Mouse (Mus musculus): ENCODE measurements around the gene Pofut2. TPM values are rescaled to one million over a fixed set of nuclear protein-coding genes. Genes with fewer than 3 reads are reported as not detected.
A peak's percentile ranks its signal among the peaks of the same experiment; 100 is the strongest.

Gene Pofut2
- polyA plus RNA-seq (2012; rRNA removed), result 24.1 and 30.4 TPM in 2 replicates

- under 1% methylated on average over 81 of the region's 81 CpGs for WGBS
- Histone ChIP-seq H3K4me3 (ENCODE audit: low read depth, low read length) (peak within 1 kb of the TSS; percentile 73), H3K36me3 (ENCODE audit: control insufficient read depth, insufficient read depth, low read length) (peaks cover 15% of the 10 kb centered on the region), H3K27me3 (ENCODE audit: control insufficient read depth, insufficient read depth, low read length) (no peaks in the 10 kb centered on the region), H3K4me1 (ENCODE audit: control insufficient read depth, insufficient read depth, insufficient read length, low read length) (peaks cover 7% of the 10 kb centered on the region), H3K27ac (ENCODE audit: insufficient read depth, low read depth, low read length) (peak within 1 kb of the TSS; percentile 43; the same call in 1 of the 2 replicates)
- TF ChIP-seq CTCF (IDR thresholded peaks at IDR 0.05; ENCODE audit: extremely low read depth, insufficient read length, insufficient replicate concordance, low read depth, low read length), result no peak
- peak; percentile 85 for TF ChIP-seq POLR2A (IDR thresholded peaks at IDR 0.05; ENCODE audit: low read depth, low read length)
Observed at GRCm38 (mm10) chr10:77258704-77259621, at the start of gene Pofut2. Gene Pofut2 (plus strand): TSS chr10:77259218.

DNA sequence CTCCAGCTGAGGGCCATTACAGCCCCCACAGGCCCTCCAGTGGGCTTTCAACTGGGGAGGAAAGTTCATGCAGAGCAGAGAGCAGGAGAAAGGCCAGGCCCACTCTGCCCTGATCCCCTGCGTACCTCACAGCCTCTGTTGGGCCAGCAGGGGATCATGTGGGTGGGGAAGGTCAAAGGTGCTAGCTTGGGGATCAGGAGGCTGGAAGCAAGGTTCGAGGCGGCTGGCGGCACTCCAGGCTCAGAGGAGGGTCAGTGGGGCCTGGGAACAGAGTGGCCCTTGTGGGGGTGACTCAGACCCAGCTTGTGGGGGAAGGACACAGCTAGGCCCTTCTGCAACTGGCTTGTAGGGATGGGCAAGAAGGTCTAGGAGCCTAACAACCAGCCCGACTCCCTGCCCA, 49.8 kb upstream of the Pofut2 start:
- no peak for TF ChIP-seq CTCF (IDR thresholded peaks at IDR 0.05; ENCODE audit: extremely low read depth, insufficient read length, insufficient replicate concordance, low read depth, low read length)
- TF ChIP-seq POLR2A (IDR thresholded peaks at IDR 0.05; ENCODE audit: low read depth, low read length), result no peak
- WGBS, result 73% methylated on average over 5 of the region's 5 CpGs
- H3K27ac ChIP-seq (ENCODE audit: insufficient read depth, low read depth, low read length), result no peak overlapping the region
- no peak overlapping the region for H3K4me3 ChIP-seq (ENCODE audit: low read depth, low read length)
- H3K27me3 ChIP-seq (ENCODE audit: control insufficient read depth, insufficient read depth, low read length), result no peaks in the 10 kb centered on the region
- peaks cover 19% of the 10 kb centered on the region; the same call in 1 of the 2 replicates for H3K4me1 ChIP-seq (ENCODE audit: control insufficient read depth, insufficient read depth, insufficient read length, low read length)
- H3K36me3 ChIP-seq (ENCODE audit: control insufficient read depth, insufficient read depth, low read length), result no peaks in the 10 kb centered on the region

DNA sequence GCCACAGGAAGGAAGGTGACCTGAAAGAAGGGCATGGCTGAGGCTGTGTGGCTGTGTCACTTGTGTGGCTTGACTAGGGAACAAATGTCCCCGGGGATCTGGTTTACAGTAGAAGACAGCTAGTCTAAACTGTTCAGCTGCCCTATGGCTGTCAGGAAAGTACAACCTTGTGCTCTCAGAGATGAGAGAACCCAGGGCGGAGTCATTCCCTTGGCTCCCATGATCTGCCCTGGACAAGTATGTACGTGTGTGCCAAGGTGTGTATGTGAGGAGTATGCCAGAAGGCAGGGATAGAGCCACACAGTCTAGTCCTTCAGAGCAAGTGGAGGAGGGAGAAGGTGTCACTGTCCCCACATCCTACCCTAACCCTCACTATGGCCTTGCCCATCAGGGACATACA, 48.4 kb upstream of the Pofut2 start:
- Histone ChIP-seq H3K4me3 (ENCODE audit: low read depth, low read length) (no peak overlapping the region), H3K4me1 (ENCODE audit: control insufficient read depth, insufficient read depth, insufficient read length, low read length) (peaks cover 19% of the 10 kb centered on the region; the same call in 1 of the 2 replicates), H3K27me3 (ENCODE audit: control insufficient read depth, insufficient read depth, low read length) (no peaks in the 10 kb centered on the region), H3K27ac (ENCODE audit: insufficient read depth, low read depth, low read length) (peak overlapping the region; percentile 61), H3K36me3 (ENCODE audit: control insufficient read depth, insufficient read depth, low read length) (no peaks in the 10 kb centered on the region)
- TF ChIP-seq CTCF (IDR thresholded peaks at IDR 0.05; ENCODE audit: extremely low read depth, insufficient read length, insufficient replicate concordance, low read depth, low read length) (no peak), POLR2A (IDR thresholded peaks at IDR 0.05; ENCODE audit: low read depth, low read length) (no peak)
- WGBS, result 84% methylated on average over 3 of the region's 3 CpGs

DNA sequence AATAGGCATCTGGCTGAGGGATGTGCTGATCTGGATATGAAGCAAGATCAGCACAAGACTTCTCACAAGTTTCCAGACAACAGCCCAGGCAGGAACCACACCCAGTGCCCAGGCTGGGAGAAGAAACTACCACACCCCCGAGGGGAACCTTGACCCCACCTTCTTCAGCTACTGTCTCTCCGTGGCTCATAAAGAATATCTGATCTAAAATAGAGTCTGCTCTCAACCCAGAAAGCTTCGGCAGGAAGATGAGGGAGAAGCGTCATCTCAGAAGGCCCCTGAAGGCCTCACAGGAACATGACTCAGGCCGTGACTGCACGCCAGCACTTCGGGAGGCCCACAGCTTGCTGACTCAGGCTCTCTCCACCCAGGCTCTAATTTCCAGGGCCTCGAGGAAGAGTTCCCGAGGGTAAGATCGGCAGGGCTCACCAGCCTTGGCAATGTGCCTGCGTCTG, 47.9 kb upstream of the Pofut2 start:
- H3K4me1 ChIP-seq (ENCODE audit: control insufficient read depth, insufficient read depth, insufficient read length, low read length), result peaks cover 19% of the 10 kb centered on the region; the same call in 1 of the 2 replicates

GRCm38 (mm10) chr10:77212354-77213120, 46.5 kb upstream of the Pofut2 start:
- TF ChIP-seq CTCF (IDR thresholded peaks at IDR 0.05; ENCODE audit: extremely low read depth, insufficient read length, insufficient replicate concordance, low read depth, low read length) (no peak), POLR2A (IDR thresholded peaks at IDR 0.05; ENCODE audit: low read depth, low read length) (no peak)
- Histone ChIP-seq H3K27me3 (ENCODE audit: control insufficient read depth, insufficient read depth, low read length) (no peaks in the 10 kb centered on the region), H3K4me3 (ENCODE audit: low read depth, low read length) (no peak overlapping the region), H3K4me1 (ENCODE audit: control insufficient read depth, insufficient read depth, insufficient read length, low read length) (peaks cover 24% of the 10 kb centered on the region; the same call in 1 of the 2 replicates), H3K36me3 (ENCODE audit: control insufficient read depth, insufficient read depth, low read length) (no peaks in the 10 kb centered on the region), H3K27ac (ENCODE audit: insufficient read depth, low read depth, low read length) (no peak overlapping the region)
- WGBS, result 92% methylated on average over 6 of the region's 6 CpGs

More for the DNA sequence above, 47.9 kb upstream of the Pofut2 start:
- Histone ChIP-seq H3K36me3 (ENCODE audit: control insufficient read depth, insufficient read depth, low read length) (no peaks in the 10 kb centered on the region), H3K4me3 (ENCODE audit: low read depth, low read length) (no peak overlapping the region), H3K27ac (ENCODE audit: insufficient read depth, low read depth, low read length) (peak overlapping the region; percentile 61), H3K27me3 (ENCODE audit: control insufficient read depth, insufficient read depth, low read length) (no peaks in the 10 kb centered on the region)
- 8% methylated on average over 11 of the region's 11 CpGs for WGBS
- no peak for TF ChIP-seq POLR2A (IDR thresholded peaks at IDR 0.05; ENCODE audit: low read depth, low read length)
- TF ChIP-seq CTCF (IDR thresholded peaks at IDR 0.05; ENCODE audit: extremely low read depth, insufficient read length, insufficient replicate concordance, low read depth, low read length), result no peak

GRCm38 (mm10) chr10:77213483-77213882, 45.5 kb upstream of the Pofut2 start:
- no peaks in the 10 kb centered on the region for H3K27me3 ChIP-seq (ENCODE audit: control insufficient read depth, insufficient read depth, low read length)
- H3K27ac ChIP-seq (ENCODE audit: insufficient read depth, low read depth, low read length), result no peak overlapping the region
- H3K4me3 ChIP-seq (ENCODE audit: low read depth, low read length), result no peak overlapping the region
- peaks cover 26% of the 10 kb centered on the region; the same call in 1 of the 2 replicates for H3K4me1 ChIP-seq (ENCODE audit: control insufficient read depth, insufficient read depth, insufficient read length, low read length)
- WGBS, result 76% methylated on average over 5 of the region's 5 CpGs
- TF ChIP-seq POLR2A (IDR thresholded peaks at IDR 0.05; ENCODE audit: low read depth, low read length), result no peak
- TF ChIP-seq CTCF (IDR thresholded peaks at IDR 0.05; ENCODE audit: extremely low read depth, insufficient read length, insufficient replicate concordance, low read depth, low read length), result no peak
- H3K36me3 ChIP-seq (ENCODE audit: control insufficient read depth, insufficient read depth, low read length), result no peaks in the 10 kb centered on the region

Measured in small intestine, adult 2 months (tissue).